Mouse (Mus musculus): ENCODE results near the gene Il17ra. TPM values are rescaled to one million over a fixed set of nuclear protein-coding genes. Genes with fewer than 3 reads are reported as not detected.

Il17ra gene
- polyA plus RNA-seq, 1 experiment from 2014 or later = 16.3 TPM

DNA sequence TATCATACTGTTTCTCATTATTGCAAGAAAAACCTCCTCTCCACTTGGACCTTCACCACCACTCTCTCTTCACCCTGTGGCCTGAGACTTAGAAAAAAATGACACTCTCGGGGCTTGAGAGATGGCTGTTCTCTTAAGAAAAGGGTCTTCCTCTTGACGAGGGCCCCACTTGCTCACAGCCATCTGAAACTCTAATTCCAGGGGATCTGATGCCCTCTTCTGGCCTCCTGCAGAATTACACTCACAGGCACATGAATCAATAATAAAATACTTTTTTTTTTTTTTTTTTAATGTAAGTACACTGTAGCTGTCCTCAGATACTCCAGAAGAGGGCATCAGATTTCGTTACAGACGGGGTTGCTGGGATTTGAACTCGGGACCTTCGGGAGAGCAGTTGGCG lies 6.0 kb upstream of the Il17ra start:
- peak; percentile 61 for TF ChIP-seq CTCF (IDR thresholded peaks at IDR 0.05)
- no peaks in the 10 kb centered on the region for H3K27me3 ChIP-seq
- ATAC-seq = no peak
- no peak for DNase-seq (ENCODE audit: low read depth, low spot score)
- ChIA-PET POLR2A (no interaction called here), CTCF (interaction anchor here (1.6 kb wide), 1 partner anchor 10 kb away, joined by 6 read pairs; no protein-coding TSS in a partner anchor)
- in situ Hi-C loops (cut with MboI; ENCODE audit: low pct_unique_long_range_greater_than_20kb) = no loop called here

DNA sequence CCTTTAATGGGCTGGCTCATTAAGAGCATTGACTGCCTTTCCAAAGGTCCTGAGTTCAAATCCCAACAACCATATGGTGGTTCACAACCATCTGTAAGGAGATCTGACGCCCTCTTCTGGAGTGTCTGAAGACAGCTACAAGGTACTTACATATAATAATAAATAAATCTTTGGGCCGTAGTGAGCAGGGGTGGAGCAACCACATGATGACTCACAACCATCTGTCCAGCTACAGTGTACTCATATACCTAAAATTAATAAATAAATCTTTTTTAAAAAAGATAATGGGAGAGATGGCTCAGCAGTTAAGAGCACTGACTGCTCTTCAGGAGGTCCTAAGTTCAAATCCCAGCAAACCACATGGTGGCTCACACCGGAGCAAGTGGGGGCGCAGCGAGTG lies 5.3 kb upstream of the Il17ra start:
- ATAC-seq (no peak), DNase-seq (ENCODE audit: low read depth, low spot score) (no peak)
- H3K27me3 ChIP-seq = no peaks in the 10 kb centered on the region
- ChIA-PET POLR2A (no interaction called here), CTCF (no interaction called here)
- in situ Hi-C loops (cut with MboI; ENCODE audit: low pct_unique_long_range_greater_than_20kb) = no loop called here
- no peak for TF ChIP-seq CTCF (IDR thresholded peaks at IDR 0.05)

GRCm38 (mm10) chr6:120461217-120461616 lies 1.8 kb upstream of the Il17ra start:
- ATAC-seq (no peak), DNase-seq (ENCODE audit: low read depth, low spot score) (no peak)
- TF ChIP-seq CTCF (IDR thresholded peaks at IDR 0.05) = no peak
- CTCF ChIA-PET = interaction anchor here (1.1 kb wide), 1 partner anchor 22 kb away, joined by 3 read pairs; no protein-coding TSS in a partner anchor
- in situ Hi-C loops (cut with MboI; ENCODE audit: low pct_unique_long_range_greater_than_20kb) = no loop called here
- H3K27me3 ChIP-seq = no peaks in the 10 kb centered on the region
- POLR2A ChIA-PET = no interaction called here

DNA sequence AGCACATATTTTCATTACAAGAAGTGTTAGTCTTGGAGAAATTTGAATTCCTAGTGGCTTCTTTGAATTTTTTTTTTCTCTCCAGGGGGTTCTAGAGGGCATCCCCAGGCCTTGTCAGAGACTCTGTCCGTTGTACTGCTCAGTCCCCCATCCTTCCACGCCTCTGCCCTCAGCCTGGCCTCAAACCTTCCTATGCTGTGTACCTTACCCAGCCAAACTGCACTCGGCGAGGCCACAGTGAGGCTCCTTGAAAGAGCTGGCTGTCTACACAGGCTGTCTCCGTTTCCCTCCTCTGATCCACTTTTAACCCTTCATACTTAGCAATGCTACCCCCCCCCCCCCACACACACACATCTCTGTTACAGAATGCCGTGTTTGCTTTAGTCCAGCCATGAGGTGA lies 796 bp upstream of the Il17ra start:
- in situ Hi-C loops (cut with MboI; ENCODE audit: low pct_unique_long_range_greater_than_20kb) = no loop called here
- ATAC-seq = no peak
- H3K27me3 ChIP-seq = no peaks in the 10 kb centered on the region
- no peak for DNase-seq (ENCODE audit: low read depth, low spot score)
- TF ChIP-seq CTCF (IDR thresholded peaks at IDR 0.05) = no peak
- CTCF ChIA-PET = interaction anchor here (1.1 kb wide), 2 partner anchors 20 to 24 kb away, joined by 3 to 4 read pairs; no protein-coding TSS in a partner anchor
- POLR2A ChIA-PET = no interaction called here

DNA sequence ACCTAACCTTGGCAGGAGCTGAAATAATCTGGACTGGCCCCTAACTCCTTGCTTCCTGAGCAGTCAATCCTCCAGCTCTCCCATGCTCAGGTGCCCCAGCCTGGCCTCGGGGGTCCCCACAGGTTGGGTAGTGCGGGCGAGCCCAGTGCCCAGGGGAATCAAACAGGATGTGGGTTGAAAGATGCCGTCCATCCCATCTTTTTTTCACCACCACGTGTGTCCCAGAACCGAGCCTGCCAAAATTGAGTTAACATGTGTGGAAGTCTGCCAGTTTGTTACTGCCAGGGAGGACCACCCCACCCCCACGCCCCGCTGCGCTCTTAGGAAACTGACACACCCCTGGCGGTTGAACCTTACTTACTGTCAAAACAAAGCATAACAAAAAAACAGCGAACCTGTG lies 837 bp downstream of the Il17ra start:
- DNase-seq (ENCODE audit: low read depth, low spot score) (no peak), ATAC-seq (no peak)
- in situ Hi-C loops (cut with MboI; ENCODE audit: low pct_unique_long_range_greater_than_20kb) = no loop called here
- TF ChIP-seq CTCF (IDR thresholded peaks at IDR 0.05) = no peak
- ChIA-PET CTCF (no interaction called here), POLR2A (no interaction called here)
- H3K27me3 ChIP-seq = no peaks in the 10 kb centered on the region

- ChIA-PET POLR2A (no interaction called here), CTCF (no interaction called here)
- DNase-seq (ENCODE audit: low read depth, low spot score) = no peak
- ATAC-seq = no peak
- H3K27me3 ChIP-seq = no peaks in the 10 kb centered on the region
- in situ Hi-C loops (cut with MboI; ENCODE audit: low pct_unique_long_range_greater_than_20kb) = no loop called here
- no peak for TF ChIP-seq CTCF (IDR thresholded peaks at IDR 0.05)
These were observed 1.4 kb downstream of the Il17ra start for GRCm38 (mm10) chr6:120464406-120464939.

DNA sequence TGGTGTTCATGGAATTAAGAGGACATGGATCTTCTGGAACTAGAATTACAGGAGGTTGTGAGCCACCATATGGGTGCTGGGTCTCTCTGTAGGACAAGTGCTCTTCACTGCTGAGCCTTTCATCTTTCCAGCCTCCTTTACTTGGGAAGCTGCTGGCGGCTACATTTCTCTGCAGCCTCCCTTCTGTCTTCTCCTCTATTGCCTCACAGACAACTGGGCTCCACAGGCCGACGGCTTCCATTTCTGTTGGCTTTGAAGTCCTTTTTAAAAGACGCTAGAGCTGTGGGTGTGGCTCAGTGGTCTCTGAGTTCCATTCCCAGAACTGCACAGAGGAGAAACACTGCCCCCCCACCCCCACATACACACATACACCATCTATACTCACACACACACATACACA lies 2.3 kb downstream of the Il17ra start:
- in situ Hi-C loops (cut with MboI; ENCODE audit: low pct_unique_long_range_greater_than_20kb) = no loop called here
- POLR2A ChIA-PET = no interaction called here
- TF ChIP-seq CTCF (IDR thresholded peaks at IDR 0.05) = no peak
- no peaks in the 10 kb centered on the region for H3K27me3 ChIP-seq
- CTCF ChIA-PET = no interaction called here
- ATAC-seq (no peak), DNase-seq (ENCODE audit: low read depth, low spot score) (no peak)

DNA sequence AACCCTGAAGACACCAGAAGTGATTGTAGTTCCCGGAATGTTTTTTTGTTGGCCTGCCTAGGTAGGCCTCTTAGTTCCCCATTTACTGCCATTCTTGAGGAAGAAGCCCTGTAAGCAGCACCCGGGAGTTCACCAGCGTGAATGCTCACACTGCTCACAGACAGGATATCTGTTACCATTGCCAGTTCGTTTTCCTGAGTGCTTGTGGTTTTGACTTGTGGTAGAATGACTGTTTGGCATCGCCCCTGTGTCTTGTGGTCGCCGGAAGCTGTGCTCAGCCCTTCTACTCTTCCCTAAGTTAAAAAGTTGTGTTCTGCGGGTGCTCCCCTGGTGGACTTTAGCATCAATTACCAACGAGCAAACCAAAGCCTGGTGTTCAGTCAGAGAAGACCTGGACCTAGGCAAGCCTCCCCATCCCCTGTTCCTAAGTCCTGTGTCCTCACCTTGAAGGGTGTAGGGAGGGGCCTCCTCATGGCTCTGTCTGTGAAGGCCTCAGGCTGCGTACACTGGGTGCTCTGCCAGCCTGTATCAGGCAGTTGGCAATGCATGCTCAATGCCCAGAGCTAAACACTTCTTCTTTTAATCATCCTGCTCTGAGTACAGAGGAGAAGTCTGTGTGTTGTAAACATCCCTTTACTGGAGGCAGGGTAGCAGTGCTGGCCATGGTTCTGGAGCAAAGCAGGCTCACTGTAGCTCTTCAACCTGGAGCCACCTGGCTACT lies 3.7 kb downstream of the Il17ra start:
- ChIA-PET POLR2A (interaction anchor here (0.6 kb wide), 1 partner anchor 72 kb away, joined by 3 read pairs; no protein-coding TSS in a partner anchor), CTCF (interaction anchor here (1.2 to 1.8 kb wide), 2 partner anchors 10 to 16 kb away, joined by 6 read pairs; no protein-coding TSS in a partner anchor)
- no peak for DNase-seq (ENCODE audit: low read depth, low spot score)
- peak; percentile 24 for ATAC-seq
- in situ Hi-C loops (cut with MboI; ENCODE audit: low pct_unique_long_range_greater_than_20kb) = no loop called here
- no peaks in the 10 kb centered on the region for H3K27me3 ChIP-seq
- TF ChIP-seq CTCF (IDR thresholded peaks at IDR 0.05) = no peak

DNA sequence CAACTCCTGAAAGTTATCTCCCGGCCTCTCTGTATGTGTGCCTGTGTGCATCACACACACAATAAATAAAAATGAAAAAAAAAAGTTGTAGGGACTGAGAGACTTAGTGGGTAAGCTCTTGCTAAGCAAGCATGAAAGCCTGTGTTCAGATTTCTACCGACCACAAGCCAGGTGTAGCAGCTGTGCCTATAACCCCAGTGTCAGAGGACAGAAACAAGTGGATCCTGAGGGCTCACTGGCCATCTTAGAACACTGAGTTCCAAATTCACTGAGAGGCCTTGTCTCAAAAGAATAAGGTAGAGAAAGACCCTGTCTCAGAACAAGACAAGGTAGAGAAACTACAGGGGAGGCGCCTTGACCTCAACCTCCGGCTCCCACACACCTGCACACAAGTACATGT lies 5.2 kb downstream of the Il17ra start:
- no peaks in the 10 kb centered on the region for H3K27me3 ChIP-seq
- DNase-seq (ENCODE audit: low read depth, low spot score) (no peak), ATAC-seq (no peak)
- TF ChIP-seq CTCF (IDR thresholded peaks at IDR 0.05) = no peak
- POLR2A ChIA-PET = no interaction called here
- in situ Hi-C loops (cut with MboI; ENCODE audit: low pct_unique_long_range_greater_than_20kb) = no loop called here
- CTCF ChIA-PET = no interaction called here

- POLR2A ChIA-PET = no interaction called here
- no peak for TF ChIP-seq CTCF (IDR thresholded peaks at IDR 0.05)
- CTCF ChIA-PET = interaction anchor here (3.8 kb wide), 1 partner anchor 12 kb away, joined by 22 read pairs; no protein-coding TSS in a partner anchor
- ATAC-seq (no peak), DNase-seq (ENCODE audit: low read depth, low spot score) (no peak)
- H3K27me3 ChIP-seq = no peaks in the 10 kb centered on the region
- in situ Hi-C loops (cut with MboI; ENCODE audit: low pct_unique_long_range_greater_than_20kb) = no loop called here
These were observed 6.2 kb downstream of the Il17ra start for GRCm38 (mm10) chr6:120469268-120469667.

DNA sequence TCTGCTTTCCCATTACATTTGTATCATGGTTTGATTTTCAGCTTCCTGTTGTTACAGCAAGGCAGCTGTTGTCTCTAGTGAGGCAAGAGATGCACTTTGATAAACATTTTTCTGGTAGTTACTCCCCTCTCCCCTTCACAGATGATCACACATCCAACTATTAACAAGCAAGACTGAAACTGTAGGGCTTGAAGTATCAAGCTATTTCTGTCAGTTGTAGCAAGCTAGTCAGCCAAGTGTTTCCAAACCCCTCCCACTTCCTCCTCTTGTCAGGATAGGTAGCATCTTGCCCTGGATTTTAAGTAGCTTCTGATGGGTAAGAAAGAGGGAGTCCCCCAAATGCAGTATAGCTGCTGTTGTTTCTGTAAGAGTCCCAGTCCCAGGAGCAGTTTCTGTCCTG lies 6.7 kb downstream of the Il17ra start:
- in situ Hi-C loops (cut with MboI; ENCODE audit: low pct_unique_long_range_greater_than_20kb) = no loop called here
- H3K27me3 ChIP-seq = no peaks in the 10 kb centered on the region
- DNase-seq (ENCODE audit: low read depth, low spot score) (no peak), ATAC-seq (no peak)
- TF ChIP-seq CTCF (IDR thresholded peaks at IDR 0.05) = no peak
- ChIA-PET CTCF (interaction anchor here (3.8 kb wide), 1 partner anchor 12 kb away, joined by 22 read pairs; no protein-coding TSS in a partner anchor), POLR2A (no interaction called here)

All from Patski (cell line).